Mouse (Mus musculus) CH12.LX (cell line): ENCODE measurements at regions not wholly inside any gene's neighbourhood (a gene's known extent, or its start where the extent isn't known, plus 50 kb on each side); places are given as distances from the start of the nearest gene placed in this dataset.

Experiments
- DNase-seq: peaks from one replicate; pipeline ENCODE4 v3.0.0-alpha.2; 2013; ENCODE audit errors: extremely low read depth
- H3K27ac ChIP-seq: 2 replicates; pipeline ENCODE4 v1.5.1; 2012; ENCODE audit warnings: low read depth, mild to moderate bottlenecking, control low read depth, moderate library complexity; ENCODE audit not compliant: insufficient read depth
- H3K27me3 ChIP-seq: replicated peaks from 2 replicates; pipeline ENCODE3; 2012; ENCODE audit warnings: inconsistent platforms
- H3K36me3 ChIP-seq, 2 experiments: replicated peaks in 1 of 2; 2 replicates each; pipeline versions ENCODE3 to v1.6.1; 2012; ENCODE audit warnings: inconsistent platforms in 1 of 2, low read length in 1 of 2, mild to moderate bottlenecking in 1 of 2, mixed read lengths in 1 of 2, moderate library complexity in 1 of 2; ENCODE audit not compliant: control insufficient read depth in 1 of 2, insufficient read depth in 1 of 2
- H3K4me1 ChIP-seq, 2 experiments: 2 replicates each; pipeline ENCODE4 v1.6.1; 2012; ENCODE audit warnings: inconsistent platforms in 1 of 2, moderate library complexity in 1 of 2; ENCODE audit not compliant: insufficient read depth in 2 of 2, control insufficient read depth in 1 of 2
- H3K4me2 ChIP-seq: 2 replicates; pipeline ENCODE4 v1.6.1; 2012; ENCODE audit warnings: low read depth, mild to moderate bottlenecking, control low read depth; ENCODE audit not compliant: poor library complexity, insufficient read depth, severe bottlenecking
- H3K4me3 ChIP-seq, 3 experiments: fragments of 150-350 bp in 1 of 3; sonication (generic) in 1 of 3; replicated peaks in 1 of 3; 2 replicates each; pipeline versions ENCODE3 to v1.5.1; 2011 to 2012; ENCODE audit warnings: low read depth in 2 of 3, low read length in 2 of 3, mild to moderate bottlenecking in 2 of 3, moderate library complexity in 2 of 3, control low read depth in 1 of 3, improper control_type of control experiment in 1 of 3, inconsistent platforms in 1 of 3, mixed read lengths in 1 of 3; ENCODE audit not compliant: poor library complexity in 1 of 3
- H3K79me2 ChIP-seq: replicated peaks from 2 replicates; pipeline ENCODE4 v1.6.1; 2012; ENCODE audit warnings: mild to moderate bottlenecking, moderate library complexity; ENCODE audit not compliant: control insufficient read depth, poor library complexity, insufficient read depth, severe bottlenecking; ENCODE audit errors: extremely low read depth
- H3K9ac ChIP-seq: 2 replicates; pipeline ENCODE4 v1.6.1; 2012; ENCODE audit warnings: low read depth, mild to moderate bottlenecking, control low read depth, moderate library complexity; ENCODE audit not compliant: insufficient read depth
- H3K9me3 ChIP-seq: replicated peaks from 2 replicates; pipeline ENCODE3; 2012; ENCODE audit warnings: low read length, inconsistent platforms, mixed read lengths
- CHD2 ChIP-seq: IDR thresholded peaks from 2 replicates; pipeline ENCODE4 v1.6.1; 2011; ENCODE audit warnings: low read length, improper control_type of control experiment
- CTCF ChIP-seq, 2 experiments: IDR thresholded peaks in 1 of 2; conservative IDR thresholded peaks in 1 of 2; 2 replicates each; pipeline ENCODE4 v1.5.1; 2011 to 2012; ENCODE audit warnings: low read depth in 2 of 2, low read length in 2 of 2, improper control_type of control experiment in 1 of 2, inconsistent platforms in 1 of 2, mild to moderate bottlenecking in 1 of 2, moderate library complexity in 1 of 2
- ETS1 ChIP-seq: conservative IDR thresholded peaks from 2 replicates; pipeline ENCODE4 v1.6.1; 2012; ENCODE audit warnings: low read depth, mild to moderate bottlenecking, inconsistent platforms, low read length, improper control_type of control experiment, moderate library complexity
- HCFC1 ChIP-seq: IDR thresholded peaks from 2 replicates; pipeline ENCODE4 v1.6.1; 2012; ENCODE audit warnings: low read depth, mild to moderate bottlenecking, inconsistent platforms, low read length, improper control_type of control experiment
- IRF4 ChIP-seq: IDR thresholded peaks from 2 replicates; pipeline ENCODE4 v1.6.1; 2014; ENCODE audit warnings: low read depth, mild to moderate bottlenecking, inconsistent platforms, low read length, improper control_type of control experiment
- MAX ChIP-seq: IDR thresholded peaks from 2 replicates; pipeline ENCODE4 v1.6.1; 2011; ENCODE audit warnings: low read length, improper control_type of control experiment
- MXI1 ChIP-seq: IDR thresholded peaks from 2 replicates; pipeline ENCODE4 v1.6.1; 2011; ENCODE audit warnings: mild to moderate bottlenecking, low read depth, low read length, improper control_type of control experiment
- MYC ChIP-seq: IDR thresholded peaks from 2 replicates; pipeline ENCODE4 v1.6.1; 2011; ENCODE audit warnings: low read depth, mild to moderate bottlenecking, improper control_type of control experiment, low read length
- NRF1 ChIP-seq: IDR thresholded peaks from 2 replicates; pipeline ENCODE4 v1.6.1; 2014; ENCODE audit warnings: low read depth, mild to moderate bottlenecking, inconsistent platforms, low read length, improper control_type of control experiment, moderate library complexity
- POLR2A ChIP-seq: IDR thresholded peaks from 2 replicates; pipeline ENCODE4 v1.6.1; 2011; ENCODE audit warnings: low read depth, mild to moderate bottlenecking, improper control_type of control experiment, low read length
- RAD21 ChIP-seq: IDR thresholded peaks from 2 replicates; pipeline ENCODE4 v1.6.1; 2011; ENCODE audit warnings: low read depth, mild to moderate bottlenecking, low read length, improper control_type of control experiment, moderate library complexity
- SMC3 ChIP-seq: IDR thresholded peaks from 2 replicates; pipeline ENCODE4 v1.6.1; 2011; ENCODE audit warnings: low read depth, low read length, improper control_type of control experiment
- TBP ChIP-seq: conservative IDR thresholded peaks from 2 replicates; pipeline ENCODE4 v1.6.1; 2011; ENCODE audit warnings: low read depth, low read length, improper control_type of control experiment
- UBTF ChIP-seq: IDR thresholded peaks from 2 replicates; pipeline ENCODE4 v1.6.1; 2012; ENCODE audit warnings: low read depth, mild to moderate bottlenecking, inconsistent platforms, low read length, improper control_type of control experiment, moderate library complexity
- USF2 ChIP-seq: conservative IDR thresholded peaks from 2 replicates; pipeline ENCODE4 v1.6.1; 2011; ENCODE audit warnings: low read depth, low read length, improper control_type of control experiment
- ZNF384 ChIP-seq: IDR thresholded peaks from 2 replicates; pipeline ENCODE4 v1.6.1; 2012; ENCODE audit warnings: low read depth, low read length, improper control_type of control experiment, inconsistent platforms
- dilution Hi-C: fragments of 300-500 bp; cut with MboI; formaldehyde crosslinking; loops from 2 replicates; pipeline ENCODE4 v1.14.3; 2020; ENCODE audit warnings: low sequenced_read_pairs; ENCODE audit not compliant: extremely low pct_unique_long_range_greater_than_20kb, extremely low pct_ligation_motif_present
- in situ Hi-C: fragments of 300-500 bp; cut with MboI; formaldehyde crosslinking; loops from 3 replicates; pipeline ENCODE4 v1.14.3; 2019; ENCODE audit warnings: low sequenced_read_pairs, low pct_ligation_motif_present, low pct_unique_long_range_greater_than_20kb, mixed read lengths

DNA sequence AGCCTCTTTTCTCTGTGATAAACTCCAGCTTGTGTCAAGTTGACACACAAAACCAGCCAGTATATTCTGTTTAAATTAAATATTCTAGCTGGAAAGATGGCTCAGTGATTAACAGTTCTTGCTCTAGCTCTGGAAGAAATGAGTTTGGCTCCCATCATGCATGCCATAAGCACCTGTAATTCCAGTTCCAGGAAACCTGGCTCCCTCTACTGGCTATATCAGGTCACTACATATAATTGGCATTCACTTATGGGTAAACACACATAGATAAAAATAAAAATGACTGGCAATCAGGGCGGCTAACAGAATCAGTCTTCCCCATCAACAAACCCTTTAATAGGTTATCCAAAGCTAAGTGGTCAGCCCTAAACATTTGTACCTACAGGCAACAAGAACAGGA is 194.2 kb downstream of the Alx1 start:
- Histone ChIP-seq H3K27me3 (no peaks in the 10 kb centered on the region), H3K9ac (no peak overlapping the region), H3K36me3 (no peaks in the 10 kb centered on the region), H3K79me2 (no peaks in the 10 kb centered on the region), H3K27ac (no peak overlapping the region), H3K4me2 (no peak overlapping the region), H3K9me3 (peaks cover 36% of the 10 kb centered on the region), H3K4me3 (no peak overlapping the region), H3K4me1 (no peaks in the 10 kb centered on the region)
- TF ChIP-seq ETS1 (no peak), ZNF384 (no peak), CTCF (conservative IDR thresholded peaks at IDR 0.05 in 1 of 2, IDR thresholded peaks at IDR 0.05 in 1 of 2; ENCODE audit: low read depth in 2 of 2, low read length in 2 of 2) (peak in 1 of 2 experiments; percentile 10; a peak in 2 of 4 replicates)
- dilution Hi-C loops (no loop called here), in situ Hi-C loops (loop anchor here (25.0 kb wide), 1 partner anchor 349 kb away; the partner anchor contains the start of gene Nts)
- no peak for DNase-seq

DNA sequence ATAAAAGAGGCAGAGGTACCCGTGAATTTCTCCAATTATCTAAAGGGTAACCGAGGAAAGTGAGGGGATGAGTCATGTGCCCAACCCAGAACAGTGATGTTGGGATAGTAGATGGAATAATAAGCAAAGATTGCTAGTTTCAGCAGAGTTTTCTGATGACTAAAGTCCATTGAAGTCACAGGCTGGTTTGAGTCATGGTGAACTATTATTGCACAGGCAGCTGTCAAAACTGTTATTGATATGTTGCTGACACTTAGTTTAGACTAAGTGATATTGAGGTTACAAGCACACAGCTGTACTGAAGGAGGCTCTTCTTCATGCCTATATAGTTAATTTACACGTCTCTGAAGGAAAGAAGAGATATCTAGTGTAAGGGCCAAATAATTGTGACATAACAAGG is 200.4 kb downstream of the Alx1 start:
- TF ChIP-seq USF2 (no peak), POLR2A (no peak), MXI1 (no peak), TBP (no peak), CHD2 (no peak), IRF4 (no peak), UBTF (no peak), NRF1 (no peak), MYC (no peak), MAX (no peak), SMC3 (no peak)
- Histone ChIP-seq H3K36me3 (no peaks in the 10 kb centered on the region), H3K27me3 (no peaks in the 10 kb centered on the region), H3K4me1 (no peaks in the 10 kb centered on the region), H3K79me2 (no peaks in the 10 kb centered on the region), H3K4me3 (no peak overlapping the region), H3K9me3 (peaks cover 36% of the 10 kb centered on the region), H3K9ac (no peak overlapping the region), H3K4me2 (no peak overlapping the region), H3K27ac (no peak overlapping the region)
- dilution Hi-C loops (no loop called here), in situ Hi-C loops (loop anchor here (25.0 kb wide), 1 partner anchor 342 kb away; the partner anchor contains the start of gene Nts)
- DNase-seq: no peak

DNA sequence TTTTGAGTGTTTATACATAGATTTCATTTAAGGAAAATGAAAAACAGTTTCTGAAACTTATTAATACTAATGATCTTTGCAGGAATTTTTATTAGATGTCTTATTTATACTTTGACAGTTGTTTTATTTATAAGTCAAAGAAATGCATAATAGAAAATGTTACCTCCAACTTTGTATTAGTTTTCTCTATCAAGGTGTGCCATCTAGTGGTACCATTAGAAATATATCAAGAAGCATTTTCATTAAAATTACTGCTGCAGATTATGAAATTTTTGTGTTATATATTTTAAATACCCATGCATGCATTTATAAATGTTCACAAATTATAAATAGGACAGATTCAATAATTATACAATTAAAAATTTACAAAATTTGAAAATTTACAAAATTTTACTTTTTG is 206.6 kb downstream of the Alx1 start:
- dilution Hi-C loops: no loop called here
- Histone ChIP-seq H3K4me3 (no peak overlapping the region), H3K36me3 (no peaks in the 10 kb centered on the region), H3K4me2 (no peak overlapping the region)
- TF ChIP-seq RAD21 (peak; percentile 20), HCFC1 (no peak)
- TF ChIP-seq, all 38 proteins: peak for 1
- Histone ChIP-seq H3K9me3 (peaks cover 35% of the 10 kb centered on the region), H3K9ac (no peak overlapping the region), H3K27ac (no peak overlapping the region), H3K79me2 (no peaks in the 10 kb centered on the region), H3K27me3 (no peaks in the 10 kb centered on the region), H3K4me1 (no peaks in the 10 kb centered on the region)
- in situ Hi-C loops: no loop called here
- DNase-seq: no peak
